Mouse (Mus musculus) embryo, embryonic 11 days (tissue): ENCODE measurements at regions not wholly inside any gene's neighbourhood (a gene's known extent, or its start where the extent isn't known, plus 50 kb on each side); places are given as distances from the start of the nearest gene placed in this dataset.
"Not testable (repeated sequence)": the region's sequence is repeated elsewhere in the genome, so short reads cannot be mapped to it uniquely, and the experiment has no call there.

Source experiments
- DNase-seq: peaks from one replicate; pipeline ENCODE4 v3.0.0-alpha.2; 2015

- no peak for DNase-seq
These were observed 830.3 kb upstream of the Atxn7l3b start for GRCm38 (mm10) chr10:113759099-113759498.

- DNase-seq, result no peak
These were observed 807.4 kb upstream of the Atxn7l3b start for GRCm38 (mm10) chr10:113736224-113736623.

- DNase-seq, result no peak
These were observed 776.4 kb upstream of the Atxn7l3b start for GRCm38 (mm10) chr10:113705139-113705726.

DNA sequence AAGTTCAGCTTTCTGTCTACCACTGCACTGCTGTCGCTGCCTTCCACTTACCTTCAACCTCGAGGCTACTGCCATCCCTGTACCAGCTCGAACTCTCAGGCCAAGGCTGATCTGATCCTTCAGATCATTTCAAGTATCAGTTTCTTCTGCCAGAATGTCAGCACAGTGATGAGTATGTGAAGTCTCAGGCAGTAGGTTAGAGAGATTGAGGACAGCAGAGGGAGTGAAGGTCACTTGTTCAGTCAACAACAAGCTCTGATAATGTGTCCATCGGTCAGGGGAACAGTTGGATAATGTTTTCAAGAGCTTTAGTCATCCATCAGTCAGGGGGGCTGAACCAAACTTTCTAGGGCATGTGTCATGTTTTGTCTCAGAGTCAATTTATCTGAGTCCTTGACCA is 741.8 kb upstream of the Atxn7l3b start:
- DNase-seq, result not testable (repeated sequence)

DNA sequence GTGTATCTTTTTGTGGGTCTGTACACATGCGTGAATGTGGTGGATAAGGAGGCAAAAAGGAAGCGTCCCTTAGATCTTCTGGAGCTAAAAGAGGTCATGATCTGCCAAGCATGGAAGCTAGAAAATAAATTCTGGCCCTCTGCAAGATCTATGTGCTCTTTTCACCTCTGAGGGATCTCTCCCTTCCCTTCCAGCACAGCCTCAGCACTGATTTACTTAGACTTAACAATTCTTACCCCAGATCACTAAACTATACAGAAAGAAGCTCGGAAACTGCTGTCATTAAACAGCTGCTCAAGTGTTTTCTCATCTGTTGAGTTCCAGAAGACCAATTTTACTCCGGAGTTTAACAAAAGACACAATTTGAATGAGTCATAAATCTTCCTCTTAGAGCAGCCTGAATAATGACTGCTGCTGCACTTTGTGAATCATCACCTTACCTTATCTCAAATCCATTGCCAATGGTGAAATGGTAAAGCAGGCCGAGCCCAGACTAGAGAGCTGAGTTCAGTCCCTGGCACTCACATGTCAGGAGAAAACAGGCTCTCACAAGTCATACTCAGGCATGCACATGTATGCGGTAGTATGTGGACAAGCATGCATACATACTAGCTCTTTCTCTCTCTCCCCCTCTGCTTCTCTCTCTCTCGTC is 724.1 kb upstream of the Atxn7l3b start:
- peak; percentile 2 for DNase-seq

DNA sequence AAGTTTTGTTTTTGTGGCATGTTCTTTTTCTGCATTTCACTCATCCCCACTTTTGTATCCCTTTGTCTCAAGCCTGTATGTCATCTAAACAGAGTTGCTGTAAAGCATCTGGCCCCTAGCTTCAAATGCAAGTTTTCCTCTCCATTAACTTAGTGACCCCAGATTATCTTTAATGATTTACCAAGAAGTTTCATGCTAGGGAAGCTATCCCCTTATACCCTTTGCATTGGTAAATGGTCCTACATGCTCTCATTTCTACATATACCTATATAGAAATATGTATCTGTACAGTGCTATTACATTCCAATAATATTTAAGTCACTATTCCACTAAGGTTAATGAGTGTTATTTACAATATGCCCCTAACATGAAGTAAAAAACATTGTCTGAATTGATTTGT is 723.3 kb upstream of the Atxn7l3b start:
- DNase-seq, result no peak

DNA sequence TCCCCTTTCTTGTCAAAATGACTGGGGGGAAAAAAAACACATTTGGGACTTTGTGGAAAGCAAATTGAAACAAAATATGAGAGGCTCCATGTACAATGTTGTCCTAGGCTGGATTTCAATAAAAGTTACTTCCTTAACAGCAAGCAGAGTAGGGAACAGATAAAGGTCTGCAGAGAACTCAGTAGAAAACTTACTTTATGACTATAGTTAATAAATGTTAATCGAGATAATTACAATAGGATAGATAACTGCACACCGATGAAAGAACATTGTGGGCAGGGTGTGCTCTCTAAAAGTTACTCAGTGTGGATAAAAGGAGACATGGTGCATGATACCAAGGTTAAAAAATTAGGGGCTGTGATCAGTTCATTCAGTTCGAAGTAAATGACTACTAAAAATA is 691.6 kb upstream of the Atxn7l3b start:
- DNase-seq, result no peak

- no peak for DNase-seq
These were observed 687.1 kb upstream of the Atxn7l3b start for GRCm38 (mm10) chr10:113615931-113616330.

DNA sequence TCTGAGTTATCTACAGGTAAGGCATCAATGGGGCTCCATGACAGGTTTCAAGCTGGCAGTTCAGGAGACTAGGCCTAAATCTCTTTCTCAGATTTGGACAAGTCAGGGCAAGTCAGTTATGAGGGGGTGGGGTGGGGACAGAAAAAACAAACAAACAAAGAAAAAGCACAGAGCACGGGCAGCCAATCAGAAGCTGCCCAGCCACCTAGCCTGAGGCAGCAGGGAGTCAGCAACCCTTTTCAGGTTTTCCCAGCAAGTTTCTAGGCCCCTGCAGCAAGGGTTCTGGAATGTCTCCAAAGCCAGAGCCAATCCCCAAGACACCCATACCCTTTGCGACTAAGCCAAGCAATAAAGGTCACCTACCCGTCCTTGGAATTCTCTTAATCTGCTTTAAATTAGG is 664.6 kb upstream of the Atxn7l3b start:
- no peak for DNase-seq

- DNase-seq, result no peak
These were observed 663.3 kb upstream of the Atxn7l3b start for GRCm38 (mm10) chr10:113592126-113592525.

GRCm38 (mm10) chr10:113570270-113570669 is 641.5 kb upstream of the Atxn7l3b start:
- DNase-seq, result no peak
